8 mouse cellular contexts compared by ENCODE assay signal in genomic region chr4:104913291-104914129, GRCm38 (mm10). TPM values are rescaled to one million over a fixed set of nuclear protein-coding genes. Genes with fewer than 3 reads are reported as not detected.
DNase-seq lines count a peak whose midpoint lies in the region; ATAC-seq and TF ChIP-seq lines count a peak whose summit lies in the region.

Gene Fyb2, plus strand, starts transcription at chr4:104913456.

- WGBS in hindbrain, embryonic 16.5 days: 23% methylated on average over 22 of the region's 23 CpGs
- WGBS in liver, embryonic 16.5 days (ENCODE audit: insufficient replicate concordance): 13% methylated on average over 23 of the region's 23 CpGs

- H3K4me2 ChIP-seq in hindbrain, embryonic 16.5 days (ENCODE audit: low read length): peak within 1 kb of the TSS; percentile 47
- H3K4me2 ChIP-seq in liver, embryonic 16.5 days (ENCODE audit: low read depth, low read length): peak within 1 kb of the TSS; percentile 49

- no peak within 1 kb of the TSS for H3K27ac ChIP-seq in hindbrain, embryonic 16.5 days (ENCODE audit: low read depth, low read length)
- no peak within 1 kb of the TSS for H3K27ac ChIP-seq in liver, embryonic 16.5 days (ENCODE audit: low read length)
- peak within 1 kb of the TSS; percentile 87 for H3K27ac ChIP-seq in testis, adult 2 months (ENCODE audit: control insufficient read depth, insufficient read depth, low read depth, low read length)

- no peaks in the 10 kb centered on the region for H3K9me3 ChIP-seq in hindbrain, embryonic 16.5 days (ENCODE audit: control insufficient read depth, low read length)
- no peaks in the 10 kb centered on the region for H3K9me3 ChIP-seq in liver, embryonic 16.5 days (replicated peaks; ENCODE audit: control insufficient read depth, low read length)

- TF ChIP-seq CTCF in testis, adult 2 months (IDR thresholded peaks at IDR 0.05; ENCODE audit: control insufficient read depth, insufficient read depth, insufficient replicate concordance, low read depth, low read length): no peak

- peak; percentile 24; the same call in 1 of the 2 replicates for TF ChIP-seq POLR2A in testis, adult 2 months (IDR thresholded peaks at IDR 0.05; ENCODE audit: control insufficient read depth, low read depth, low read length)

- H3K9ac ChIP-seq in hindbrain, embryonic 16.5 days (ENCODE audit: low read depth, low read length): peak within 1 kb of the TSS; percentile 31; the same call in 1 of the 2 replicates
- H3K9ac ChIP-seq in liver, embryonic 16.5 days (ENCODE audit: low read depth, low read length): no peak within 1 kb of the TSS

- H3K4me1 ChIP-seq in hindbrain, embryonic 16.5 days (ENCODE audit: control insufficient read depth, insufficient read depth, low read depth, low read length): no peaks in the 10 kb centered on the region; the same call in 1 of the 2 replicates
- no peaks in the 10 kb centered on the region for H3K4me1 ChIP-seq in liver, embryonic 16.5 days (ENCODE audit: control insufficient read depth, low read depth, low read length)
- peaks cover 8% of the 10 kb centered on the region for H3K4me1 ChIP-seq in testis, adult 2 months (ENCODE audit: control insufficient read depth, insufficient read depth, low read length)

- H3K36me3 ChIP-seq in hindbrain, embryonic 16.5 days (ENCODE audit: control insufficient read depth, insufficient read depth, low read length): no peaks in the 10 kb centered on the region
- H3K36me3 ChIP-seq in liver, embryonic 16.5 days (ENCODE audit: control insufficient read depth, insufficient read depth): no peaks in the 10 kb centered on the region
- H3K36me3 ChIP-seq in testis, adult 2 months (ENCODE audit: control insufficient read depth, insufficient read depth, low read length): no peaks in the 10 kb centered on the region

- H3K4me3 ChIP-seq in hindbrain, embryonic 16.5 days (ENCODE audit: low read length): peak within 1 kb of the TSS; percentile 23; the same call in 1 of the 2 replicates
- peak within 1 kb of the TSS; percentile 32 for H3K4me3 ChIP-seq in liver, embryonic 16.5 days (ENCODE audit: low read depth, low read length)
- H3K4me3 ChIP-seq in testis, adult 2 months (ENCODE audit: control insufficient read depth, low read depth, low read length): peak within 1 kb of the TSS; percentile 86

- DNase-seq in cerebellum, postnatal 36 days: peak; percentile 32 to 35
- DNase-seq in cerebellum, adult 9-11 months: no peak
- DNase-seq in ES-CJ7 (ENCODE audit: low read depth, low spot score): peak; percentile 11
- DNase-seq in adrenal gland, postnatal 10 days: no peak
- DNase-seq in spleen, postnatal 14 days (ENCODE audit: low spot score in 2 of 2): no peak

- 0 out of 2 replicates have a peak, but pooled peaks cover 5% of the 10 kb centered on the region for H3K27me3 ChIP-seq in hindbrain, embryonic 16.5 days (replicated peaks; ENCODE audit: control insufficient read depth, insufficient read depth, low read length)
- no peaks in the 10 kb centered on the region for H3K27me3 ChIP-seq in liver, embryonic 16.5 days (ENCODE audit: control insufficient read depth, insufficient read depth, low read depth, low read length)
- no peaks in the 10 kb centered on the region for H3K27me3 ChIP-seq in testis, adult 2 months (ENCODE audit: control insufficient read depth, insufficient read depth, low read length)

- no peak for ATAC-seq in hindbrain, embryonic 16.5 days
- ATAC-seq in liver, embryonic 16.5 days (ENCODE audit: low read depth): peak; percentile 35; the same call in 1 of the 2 replicates

RNA-seq across cellular contexts. Expression of gene Fyb2, which starts in this region (rescaled TPM):
- polyA plus RNA-seq in hindbrain, embryonic 16.5 days (2015; fragmentation: Nextera tagmentation; extraction: Ambion mirVana): 0.11 and 0.16 TPM in 2 replicates
- polyA plus RNA-seq in liver, embryonic 16.5 days (2015; fragmentation: Nextera tagmentation; extraction: Ambion mirVana): 0.12 and 0.14 TPM in 2 replicates
- 3.7 and 3.9 TPM in 2 replicates for polyA plus RNA-seq in testis, adult 2 months (2012; rRNA removed)
- under 1 TPM; 0.30 to 0.39 TPM for total RNA-seq in adrenal gland, postnatal 10 days (2021)

Comparison
In these comparisons a context has a peak if more than half of its experiments do, and no peak if none do; other contexts are left out.
1. DNase-seq: peak in cerebellum, postnatal 36 days (2 of 2) and ES-CJ7 (single experiment); none in cerebellum, adult 9-11 months (single experiment), adrenal gland, postnatal 10 days (single experiment) and spleen, postnatal 14 days (0 of 2).
2. Peak in ATAC-seq, H3K4me3 ChIP-seq and H3K4me2 ChIP-seq in liver, embryonic 16.5 days; RNA of the gene not detected or under 1 TPM.
3. H3K4me3 ChIP-seq: peak in every context shown above with its lines; median percentile 86 in testis, adult 2 months; 32 in liver, embryonic 16.5 days; 23 in hindbrain, embryonic 16.5 days.